Mouse (Mus musculus): ENCODE measurements around the gene Ints11. TPM values are rescaled to one million over a fixed set of nuclear protein-coding genes. Genes with fewer than 3 reads are reported as not detected.

Ints11 gene
- 10 to 100 TPM; 14.1 to 17.9 TPM for total RNA-seq (2021)
- long read RNA-seq, experiment 1, transcript Ints11-201 (17 exons, 2,368 nt), result major isoform, 27 of 51 reads
- long read RNA-seq, experiment 1, partial matches to known transcripts, result 3 of 51 reads
- long read RNA-seq, experiment 1, other reads (novel, unspliced or antisense), result 20 of 51 reads
- long read RNA-seq, experiment 2, transcript Ints11-201 (17 exons, 2,368 nt), result major isoform, 39 of 50 reads
- long read RNA-seq, experiment 2, partial matches to known transcripts, result 3 of 50 reads
- long read RNA-seq, experiment 2, other reads (novel, unspliced or antisense), result 8 of 50 reads

DNA sequence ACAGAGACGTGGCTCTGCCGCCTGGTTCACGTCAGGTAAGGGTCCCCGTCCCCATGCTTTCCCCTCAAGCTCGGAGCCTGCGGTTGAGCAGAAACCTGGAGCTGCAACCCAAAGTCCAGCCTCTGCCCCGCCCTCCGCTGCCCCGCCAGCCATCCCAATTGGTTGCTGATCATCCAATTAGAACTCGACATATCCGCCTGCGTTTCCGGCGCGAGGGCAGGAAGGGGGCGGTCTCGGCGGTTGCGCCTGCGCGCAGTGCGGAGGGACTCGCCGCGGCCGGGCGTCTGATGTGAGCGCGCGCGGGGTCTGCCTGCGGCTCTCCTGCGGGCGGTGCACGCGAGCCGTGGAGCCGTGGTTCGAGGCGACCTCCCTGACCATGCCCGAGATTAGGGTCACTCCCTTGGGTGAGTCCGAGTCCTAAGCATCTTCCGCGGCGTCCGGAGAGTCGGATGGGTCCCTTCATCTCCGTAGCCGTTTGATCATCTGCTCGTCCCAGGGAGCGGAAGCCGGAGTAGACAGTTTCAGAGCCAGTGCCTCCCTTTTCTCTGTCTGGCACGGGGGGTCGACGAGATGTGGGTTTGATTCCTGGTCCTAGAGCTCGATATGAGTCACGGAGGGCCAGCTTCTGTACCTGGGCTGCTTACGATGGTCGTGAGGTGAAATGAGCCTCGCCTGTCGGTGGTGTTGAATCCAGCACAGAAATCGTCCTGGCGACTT, at the start of gene Ints11, which contains the start of gene Cptp:
Gene Ints11, plus strand, starts transcription at position 230 of the 717 bp plus-strand sequence.
Gene Cptp, minus strand, starts transcription at position 124 of the 717 bp plus-strand sequence.
- DNase-seq, result peak; percentile 97

DNA sequence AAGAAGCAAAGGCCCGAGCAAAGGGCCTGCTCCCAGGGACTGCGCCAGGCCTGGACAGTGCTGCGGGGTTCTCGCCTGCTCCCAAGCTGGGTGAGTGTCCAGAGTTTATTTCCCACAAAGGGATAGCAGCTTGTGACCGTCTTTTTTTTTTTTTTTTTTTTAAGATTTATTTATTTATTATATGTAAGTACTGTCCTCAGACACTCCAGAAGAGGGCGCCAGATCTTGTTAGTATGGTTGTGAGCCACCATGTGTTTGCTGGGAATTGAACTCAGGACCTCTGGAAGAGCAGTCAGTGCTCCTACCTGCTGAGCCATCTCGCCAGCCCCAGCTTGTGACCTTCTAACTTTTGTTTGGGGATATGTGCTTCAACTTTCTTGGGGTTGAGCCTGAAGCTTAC, 48.3 kb upstream of the Ints11 start:
- no peak for DNase-seq

DNA sequence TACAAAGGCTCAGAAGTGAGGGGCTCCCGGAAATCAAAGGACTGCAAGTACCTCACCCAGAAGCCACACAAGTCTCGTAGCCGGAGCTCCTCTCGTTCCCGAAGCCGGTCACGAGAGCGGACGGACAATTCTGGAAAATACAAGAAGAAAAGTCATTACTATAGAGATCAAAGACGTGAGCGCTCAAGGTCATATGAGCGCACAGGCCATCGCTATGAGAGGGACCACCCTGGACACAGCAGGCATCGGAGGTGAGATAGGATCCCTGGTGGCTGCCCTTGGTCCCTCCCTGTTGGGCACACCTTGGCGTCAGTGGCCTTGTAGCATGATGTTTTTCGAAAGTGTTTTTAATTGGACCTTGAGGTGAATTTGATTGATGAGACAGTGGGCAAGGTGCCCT, 45.9 kb upstream of the Ints11 start:
- no peak for DNase-seq

DNA sequence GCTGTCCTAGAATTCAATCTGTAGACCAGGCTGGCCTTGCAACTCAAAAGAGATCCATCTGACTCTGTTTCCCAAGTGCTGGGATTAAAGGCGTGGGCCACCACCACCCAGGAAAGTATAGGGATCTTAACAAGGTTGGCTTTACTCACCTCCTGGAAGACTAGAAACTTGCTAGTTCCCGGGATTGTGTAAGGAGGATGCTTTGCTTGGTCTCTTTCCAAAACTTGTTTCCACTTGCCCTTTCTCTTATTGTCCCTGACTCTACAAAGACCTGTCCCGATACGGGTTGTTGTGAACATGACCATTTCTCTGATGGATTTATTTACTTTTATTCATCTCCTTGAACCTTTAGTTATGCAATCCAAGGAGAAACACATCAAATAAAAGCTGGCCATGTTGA, 39.5 kb upstream of the Ints11 start:
- DNase-seq, result no peak

DNA sequence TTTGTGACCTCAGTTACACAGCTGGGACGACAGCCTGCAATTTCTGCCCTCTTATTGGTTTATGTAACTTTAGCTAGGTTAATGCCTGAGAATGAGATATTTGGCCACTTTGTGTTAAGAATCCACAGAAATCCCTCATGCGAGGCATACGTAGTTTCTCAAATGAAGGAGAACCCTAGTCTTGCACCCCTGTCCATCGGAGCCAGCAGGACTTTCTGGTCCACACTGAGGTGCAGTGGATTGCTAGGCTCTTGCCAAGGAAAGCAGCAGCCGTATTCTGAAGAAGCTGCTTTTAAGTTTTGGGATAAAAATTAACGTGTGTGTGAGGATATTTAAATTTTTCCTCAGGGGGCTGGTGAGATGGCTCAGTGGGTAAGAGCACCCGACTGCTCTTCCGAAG, 38.8 kb upstream of the Ints11 start:
- no peak for DNase-seq

DNA sequence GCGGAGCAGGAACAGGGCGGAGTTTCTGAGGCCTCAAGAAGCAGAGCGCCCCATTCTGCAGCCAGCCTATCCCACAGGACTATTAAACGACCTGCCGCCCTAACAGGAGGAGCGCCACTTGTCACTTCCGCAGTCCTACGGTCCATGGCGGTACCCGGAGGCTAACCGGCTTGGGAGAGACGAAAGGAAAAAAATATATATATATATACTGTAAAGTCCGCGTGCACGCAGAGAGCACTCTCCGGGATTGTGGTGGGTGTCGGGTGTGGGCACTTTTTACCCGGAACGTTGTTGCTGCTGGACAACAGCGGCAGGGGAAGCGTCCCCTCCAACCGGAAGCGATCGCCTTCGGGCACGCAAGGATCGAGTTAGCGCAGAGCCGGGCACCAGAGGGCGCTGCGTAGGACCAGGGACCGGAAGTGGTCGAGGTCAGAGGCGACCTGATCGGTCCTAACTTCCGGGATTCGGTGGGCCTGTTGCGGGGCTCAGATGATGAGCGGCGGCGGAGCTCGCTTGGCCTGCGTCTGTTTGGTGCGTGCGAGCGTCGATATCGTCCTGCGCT, 38.1 kb upstream of the Ints11 start, which contains the start of gene Aurkaip1:
Gene Aurkaip1, plus strand, starts transcription at position 68 of the 562 bp plus-strand sequence.
- peak; percentile 94 for DNase-seq

DNA sequence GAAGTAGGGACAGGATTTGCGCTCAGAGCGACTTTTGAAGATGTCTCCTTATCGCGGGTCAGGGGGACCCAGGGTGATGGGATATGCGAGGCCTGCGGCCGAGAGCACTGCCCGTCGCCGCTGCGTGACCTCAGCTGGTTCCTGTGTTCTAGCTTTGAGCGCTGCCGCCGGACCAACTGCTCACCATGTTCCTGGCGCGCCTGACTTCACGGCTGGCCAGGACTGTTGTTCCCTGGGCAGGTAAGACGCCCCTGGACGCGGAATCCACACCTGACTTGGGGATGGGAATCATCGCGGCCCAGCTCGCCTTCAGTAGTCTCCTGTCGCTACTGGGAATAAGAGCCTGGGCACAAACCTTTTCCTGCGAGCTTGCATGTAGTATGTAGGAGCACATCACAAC, 37.5 kb upstream of the Ints11 start:
- no peak for DNase-seq

DNA sequence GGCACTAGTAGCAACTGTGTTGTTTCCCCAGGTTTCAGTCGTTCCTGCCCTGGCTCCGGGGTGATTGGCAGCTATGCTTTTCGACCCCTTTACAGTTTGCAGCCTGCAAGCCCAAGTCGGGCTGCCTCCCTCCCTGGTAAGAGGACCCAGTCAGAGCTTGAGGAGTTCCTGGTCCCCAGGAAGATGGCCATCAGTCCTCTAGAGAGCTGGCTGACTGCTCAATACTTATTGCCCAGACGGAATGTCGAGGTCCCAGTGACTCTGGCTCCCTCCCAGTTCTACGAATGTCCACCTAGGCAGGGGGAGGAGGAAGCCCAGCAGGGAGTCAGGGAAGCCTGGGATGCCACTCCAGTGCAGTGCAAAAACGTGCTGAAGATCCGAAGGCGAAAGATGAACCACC, 37.0 kb upstream of the Ints11 start:
- DNase-seq, result no peak

DNA sequence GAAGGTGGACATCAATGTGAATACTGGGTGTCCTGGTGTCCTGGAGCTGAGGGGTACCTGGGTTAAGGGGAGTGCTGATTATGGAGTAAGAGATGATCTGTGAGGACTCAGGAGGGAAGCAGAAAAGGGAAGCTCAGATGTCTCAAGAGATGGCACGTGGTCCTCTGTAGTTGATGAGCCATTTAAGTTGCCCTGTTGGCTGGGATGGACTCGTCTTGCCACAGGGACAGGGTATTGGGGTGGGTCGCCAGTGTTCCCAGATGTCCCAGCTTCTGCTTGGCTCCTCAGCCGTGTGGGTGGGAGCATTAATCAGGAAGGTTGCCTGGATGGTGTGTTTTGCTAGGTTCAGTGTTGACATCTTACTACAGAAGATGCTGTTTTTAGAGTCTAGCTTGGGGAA, 36.1 kb upstream of the Ints11 start:
- no peak for DNase-seq

DNA sequence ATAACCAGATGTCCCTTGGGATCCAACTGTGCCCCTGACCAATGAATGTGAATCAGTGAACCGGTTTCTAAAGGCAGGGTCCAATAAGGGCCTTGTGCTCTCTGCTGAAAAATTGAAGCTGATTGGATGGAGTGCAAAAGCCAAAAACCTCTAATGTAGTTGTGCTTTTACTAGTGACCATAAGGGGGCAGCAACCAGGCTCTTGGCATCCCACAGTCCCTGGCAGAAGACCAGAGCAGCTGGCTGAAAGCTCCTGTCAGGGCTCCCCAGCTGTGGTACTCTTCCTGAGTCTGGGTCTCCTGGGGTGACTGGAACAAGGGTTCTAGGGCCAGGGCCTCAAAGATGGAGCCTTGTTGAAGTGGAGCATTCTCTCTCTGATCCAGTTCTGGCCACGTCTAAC, 35.5 kb upstream of the Ints11 start:
- peak; percentile 85 for DNase-seq

DNA sequence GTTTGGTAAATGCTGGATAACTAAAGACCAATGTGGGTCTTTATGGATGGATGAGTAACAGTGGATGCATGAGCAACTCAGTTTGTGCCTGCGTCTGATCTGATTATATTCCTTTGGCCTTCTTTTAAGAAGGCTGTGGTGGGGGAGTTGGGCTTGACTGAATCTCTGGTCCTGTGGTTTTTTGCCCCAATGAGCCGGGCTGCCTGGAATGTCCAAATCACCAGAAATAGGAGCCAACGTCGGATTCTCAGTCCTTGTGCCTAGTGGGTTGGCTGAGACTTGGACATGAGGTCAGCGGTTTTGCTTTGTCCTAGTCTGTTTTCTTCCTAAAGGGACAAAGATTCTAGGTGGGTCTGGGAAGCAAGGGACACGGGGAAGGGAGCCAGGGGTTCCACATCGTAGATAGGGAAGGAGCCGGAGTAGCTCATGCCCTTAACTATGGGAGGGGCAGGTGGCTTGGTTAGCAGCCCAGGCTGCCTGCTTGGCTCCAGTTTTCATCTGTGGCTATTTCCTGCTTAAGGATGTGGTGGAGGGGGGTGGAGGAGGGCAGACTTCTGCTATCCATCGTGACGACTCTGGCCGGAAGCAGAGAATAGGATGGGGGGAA, 31.8 kb upstream of the Ints11 start:
- DNase-seq, result peak; percentile 78

DNA sequence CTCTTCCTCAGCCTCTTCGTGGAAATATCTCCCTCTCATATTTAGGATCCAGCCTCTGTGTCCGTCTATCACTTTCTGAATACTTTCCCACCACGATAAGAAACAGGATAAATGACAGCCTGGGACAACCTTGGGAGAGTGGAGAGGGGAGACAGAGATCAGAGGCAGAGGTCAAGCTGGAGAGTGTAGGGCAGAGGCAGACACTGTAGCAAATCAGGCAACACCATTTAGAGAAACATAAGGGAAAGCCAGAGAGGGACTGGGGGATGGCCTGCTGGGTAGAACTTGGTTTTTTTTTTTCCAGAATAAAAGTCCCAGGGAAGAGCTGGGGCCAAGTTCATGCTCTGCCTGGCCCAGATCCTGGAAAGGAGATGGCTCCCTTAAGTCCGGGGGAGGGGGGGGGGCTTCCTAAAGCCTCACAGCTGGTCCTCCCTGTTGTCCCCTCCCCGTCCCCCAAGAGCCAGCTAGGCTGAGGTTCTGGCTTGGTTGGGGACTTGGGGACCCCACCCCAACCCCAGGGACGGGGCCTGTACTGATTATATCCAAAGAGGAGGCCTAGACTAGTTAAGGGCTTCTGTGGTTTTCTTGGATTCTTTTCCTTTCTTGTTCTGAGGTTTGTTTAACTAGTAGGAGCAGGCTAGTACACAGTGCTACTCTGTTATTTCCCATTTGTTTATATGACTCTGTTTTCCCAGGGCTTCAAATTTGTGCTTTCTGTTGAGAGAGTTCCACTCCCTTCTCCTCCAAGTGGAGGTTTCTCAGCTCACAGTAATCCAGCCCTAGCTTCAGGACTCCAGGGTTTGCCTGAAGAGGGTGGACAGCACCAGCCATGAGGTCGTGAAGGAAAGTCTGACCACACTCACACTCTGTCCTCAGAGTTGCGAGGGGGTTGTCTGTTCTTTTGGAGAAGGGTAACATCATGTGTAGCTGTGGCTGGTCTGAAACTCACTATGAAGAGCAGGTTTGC, 30.9 kb upstream of the Ints11 start:
- peak; percentile 74 for DNase-seq

DNA sequence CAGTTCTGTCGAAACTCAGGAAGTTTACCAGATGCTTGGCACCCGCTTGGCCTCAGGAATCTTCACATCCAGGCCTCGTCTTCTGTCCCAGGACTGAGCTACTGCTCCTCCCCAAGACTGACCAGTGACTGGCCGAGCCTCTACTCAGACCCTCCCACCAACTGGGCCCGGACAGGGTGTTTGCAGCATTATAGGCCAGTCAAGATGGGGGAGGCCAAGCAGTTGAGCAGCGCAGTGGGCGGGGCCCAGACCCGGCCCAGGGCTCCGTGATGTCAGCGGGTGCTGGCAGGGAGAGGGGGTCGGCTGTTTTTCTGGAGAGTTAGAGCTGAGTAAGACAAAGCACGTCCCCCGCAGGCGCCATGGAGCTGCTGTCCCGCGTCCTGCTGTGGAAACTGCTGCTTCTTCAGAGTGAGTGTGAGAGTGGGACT, 29.8 kb upstream of the Ints11 start, which contains the start of gene Mxra8:
Gene Mxra8, plus strand, starts transcription at position 198 of the 428 bp plus-strand sequence.
- peak; percentile 96 for DNase-seq

DNA sequence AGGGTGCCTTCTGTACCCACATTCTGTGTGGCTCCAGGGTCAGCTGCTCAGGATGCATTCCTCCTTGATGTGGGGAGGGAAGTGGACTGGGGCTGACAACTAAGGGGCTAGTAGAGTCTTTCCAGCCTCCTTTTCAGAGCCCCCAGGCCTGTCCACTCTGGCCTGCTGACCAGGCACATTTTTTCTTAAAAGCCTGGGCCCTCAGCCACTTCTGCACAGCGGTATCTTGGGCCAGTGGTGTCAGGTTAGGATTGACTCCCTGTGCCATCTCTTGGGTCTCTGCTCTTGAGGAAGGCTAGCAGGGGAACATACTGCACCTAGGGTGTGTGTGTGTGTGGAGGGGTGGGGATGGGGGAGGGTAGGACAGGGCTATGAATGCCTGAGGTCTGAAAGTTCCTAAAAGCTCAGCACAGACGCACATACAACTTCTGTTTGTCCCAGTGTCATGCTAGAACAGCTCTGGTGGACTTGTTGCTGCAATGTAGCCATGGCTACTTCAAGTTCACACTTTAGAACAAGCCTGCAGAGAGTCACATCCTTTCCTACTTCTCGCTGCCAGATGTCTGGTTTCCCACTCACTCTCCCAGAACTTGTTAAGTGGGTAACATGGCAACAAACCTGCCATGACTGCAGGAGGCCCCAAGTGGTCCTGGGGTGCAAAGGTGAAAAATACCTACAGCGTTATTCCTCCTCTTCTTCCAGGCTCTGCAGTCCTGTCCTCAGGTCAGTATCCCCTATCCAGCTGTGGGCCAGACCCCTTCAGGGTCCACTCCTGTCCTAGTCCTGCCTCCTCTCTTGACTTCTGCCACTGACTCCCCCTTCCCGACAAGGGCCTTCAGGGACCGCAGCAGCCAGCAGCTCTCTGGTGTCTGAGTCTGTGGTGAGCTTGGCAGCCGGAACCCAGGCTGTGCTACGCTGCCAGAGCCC, 29.0 kb upstream of the Ints11 start:
- peak; percentile 71 for DNase-seq

DNA sequence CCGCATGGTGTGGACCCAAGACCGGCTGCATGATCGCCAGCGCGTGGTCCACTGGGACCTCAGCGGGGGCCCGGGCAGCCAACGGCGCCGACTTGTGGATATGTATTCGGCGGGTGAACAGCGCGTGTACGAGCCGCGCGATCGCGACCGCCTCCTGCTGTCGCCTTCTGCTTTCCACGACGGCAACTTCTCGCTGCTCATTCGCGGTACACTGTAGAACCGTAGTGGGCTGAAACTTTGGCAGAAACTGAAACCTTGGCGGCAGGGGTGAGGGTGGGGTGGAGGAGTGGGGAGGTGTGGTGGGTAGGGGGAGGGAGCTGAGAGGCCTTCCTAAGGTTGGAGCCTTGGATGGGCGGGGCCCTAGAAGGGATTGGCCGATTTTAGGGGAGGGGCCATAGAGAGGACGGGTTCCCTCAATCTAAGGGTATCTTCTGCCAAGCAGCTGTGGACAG, 28.3 kb upstream of the Ints11 start:
- DNase-seq, result peak; percentile 70

DNA sequence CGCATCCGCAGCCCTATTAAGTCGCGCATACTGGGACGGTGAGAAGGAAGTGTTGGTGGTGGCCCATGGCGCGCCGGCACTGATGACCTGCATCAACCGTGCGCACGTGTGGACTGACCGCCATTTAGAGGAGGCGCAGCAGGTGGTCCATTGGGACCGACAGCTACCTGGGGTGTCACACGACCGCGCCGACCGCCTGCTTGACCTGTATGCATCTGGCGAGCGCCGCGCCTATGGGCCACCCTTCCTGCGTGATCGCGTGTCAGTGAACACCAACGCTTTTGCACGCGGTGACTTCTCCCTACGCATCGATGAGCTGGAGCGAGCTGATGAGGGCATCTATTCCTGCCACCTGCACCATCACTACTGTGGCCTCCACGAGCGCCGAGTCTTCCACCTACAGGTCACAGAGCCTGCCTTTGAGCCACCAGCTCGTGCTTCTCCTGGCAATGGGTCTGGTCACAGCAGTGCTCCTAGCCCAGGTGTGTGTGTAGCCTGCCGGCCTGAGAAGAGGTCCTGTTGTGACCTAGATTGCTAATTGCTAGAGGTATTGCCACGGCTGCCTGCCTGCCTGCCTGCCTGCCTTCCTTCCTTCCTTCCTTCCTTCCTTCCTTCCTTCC, 27.6 kb upstream of the Ints11 start:
- no peak for DNase-seq

DNA sequence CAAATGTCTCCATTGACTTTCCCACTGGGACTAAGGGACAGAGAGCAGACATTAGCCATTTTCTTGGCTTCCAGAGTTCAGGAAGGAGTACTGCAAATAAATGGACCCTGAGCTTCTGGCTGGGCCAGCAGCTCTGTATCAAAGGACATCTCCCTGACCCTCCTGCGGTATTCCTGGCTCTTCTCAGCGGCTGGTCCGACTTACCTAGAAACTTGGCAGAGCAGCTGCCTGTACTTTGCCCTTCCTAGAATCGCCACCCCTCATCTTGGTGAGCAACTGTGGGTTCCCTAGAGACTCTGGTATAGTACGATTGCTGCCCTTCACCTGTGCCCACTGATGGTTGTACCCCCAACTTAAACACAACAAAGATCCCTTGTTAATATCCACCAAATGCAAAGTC, 26.1 kb upstream of the Ints11 start:
- DNase-seq, result no peak

DNA sequence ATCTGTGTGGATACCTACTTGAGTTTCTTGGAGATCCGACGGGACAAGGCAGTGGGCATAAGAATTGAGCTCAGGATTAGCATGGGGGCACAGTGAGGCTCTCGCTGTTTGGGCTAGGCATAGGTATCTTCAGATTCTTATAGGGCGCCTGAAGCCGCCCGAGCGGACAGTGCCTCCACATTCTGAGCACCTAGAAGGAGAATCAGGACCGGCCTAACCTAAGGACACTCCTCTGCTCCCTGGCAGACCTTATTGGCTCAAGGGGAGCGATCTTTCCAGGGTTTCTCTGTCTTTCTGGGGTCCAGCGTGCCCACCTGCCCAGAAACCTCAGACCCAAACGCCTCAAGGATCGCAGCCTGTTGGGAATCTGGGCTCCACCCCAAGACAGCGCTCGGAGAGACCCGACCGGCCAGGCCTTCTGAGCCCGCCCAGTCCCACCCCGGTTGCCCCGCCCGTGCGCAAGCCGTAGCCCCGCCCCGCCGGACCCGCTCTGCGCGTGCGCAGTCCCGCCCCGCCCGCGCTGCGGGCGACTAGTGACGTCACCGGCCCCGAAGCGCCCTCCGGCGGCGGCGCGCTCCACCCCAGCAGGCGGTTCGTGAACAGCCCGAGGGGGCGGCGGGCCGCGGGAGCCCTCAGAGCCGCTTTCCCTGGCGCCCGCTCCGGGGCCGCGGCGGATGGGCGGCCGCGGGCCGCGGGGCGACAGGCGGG, 22.3 kb upstream of the Ints11 start, which contains the start of gene Dvl1:
Gene Dvl1, plus strand, starts transcription at position 532 of the 708 bp plus-strand sequence.
- DNase-seq, result peak; percentile 92
